8 mouse cellular contexts compared by ENCODE assay signal in genomic region chr5:135250186-135251078, GRCm38 (mm10). TPM values are rescaled to one million over a fixed set of nuclear protein-coding genes. Genes with fewer than 3 reads are reported as not detected.
DNase-seq lines count a peak whose midpoint lies in the region; ATAC-seq lines count a peak whose summit lies in the region.

No protein-coding gene starts in this region.

- peaks cover 19% of the 10 kb centered on the region for H3K4me1 ChIP-seq in kidney, embryonic 16.5 days (ENCODE audit: insufficient read depth, low read length)
- H3K4me1 ChIP-seq in embryonic facial prominence, embryonic 15.5 days: peaks cover 33% of the 10 kb centered on the region
- peaks cover 28% of the 10 kb centered on the region; the same call in 1 of the 2 replicates for H3K4me1 ChIP-seq in midbrain, embryonic 14.5 days (ENCODE audit: control insufficient read depth, insufficient read depth, low read length)

- peak overlapping the region; percentile 61 for H3K4me3 ChIP-seq in kidney, embryonic 16.5 days (ENCODE audit: low read length)
- peak overlapping the region; percentile 59 for H3K4me3 ChIP-seq in embryonic facial prominence, embryonic 15.5 days (replicated peaks)
- H3K4me3 ChIP-seq in midbrain, embryonic 14.5 days (replicated peaks; ENCODE audit: low read depth, low read length): peak overlapping the region; percentile 57

- ATAC-seq in kidney, embryonic 16.5 days (ENCODE audit: low FRiP score, low TSS enrichment): peak; percentile 56
- peak; percentile 68 for ATAC-seq in embryonic facial prominence, embryonic 15.5 days (ENCODE audit: insufficient number of reproducible peaks, low FRiP score, low TSS enrichment, low read depth)
- ATAC-seq in inflammation-experienced regulatory T-cells, adult 6 months: peak; percentile 14
- peak; percentile 25; the same call in 1 of the 2 replicates for ATAC-seq in midbrain, embryonic 14.5 days (ENCODE audit: low FRiP score, low TSS enrichment)

- DNase-seq in kidney, adult 8-10 months: no peak
- DNase-seq in Muller cell, postnatal 12 days (ENCODE audit: inconsistent ontology term): peak; percentile 16
- DNase-seq in midbrain, embryonic 14.5 days: peak; percentile 52
- DNase-seq in urinary bladder, postnatal 10 days (ENCODE audit: low spot score): no peak
- no peak for DNase-seq in ovary, postnatal 14 days (ENCODE audit: low spot score)

- 2% methylated on average over 92 of the region's 92 CpGs for WGBS in kidney, embryonic 16.5 days
- WGBS in embryonic facial prominence, embryonic 15.5 days: 2% methylated on average over 89 of the region's 92 CpGs
- WGBS in midbrain, embryonic 14.5 days: 1% methylated on average over 92 of the region's 92 CpGs

- H3K4me2 ChIP-seq in kidney, embryonic 16.5 days (replicated peaks; ENCODE audit: low read depth, low read length): peak overlapping the region; percentile 99
- H3K4me2 ChIP-seq in embryonic facial prominence, embryonic 15.5 days (replicated peaks): peak overlapping the region; percentile 95
- H3K4me2 ChIP-seq in midbrain, embryonic 14.5 days (ENCODE audit: low read length): peak overlapping the region; percentile 94

- no peak overlapping the region for H3K27ac ChIP-seq in kidney, embryonic 16.5 days (ENCODE audit: low read length)
- 0 out of 2 replicates have a peak overlapping the region, but pooled peaks have one; percentile 5 for H3K27ac ChIP-seq in embryonic facial prominence, embryonic 15.5 days (replicated peaks)
- no peak overlapping the region for H3K27ac ChIP-seq in midbrain, embryonic 14.5 days (replicated peaks; ENCODE audit: low read depth, low read length)

- peaks cover 20% of the 10 kb centered on the region for H3K27me3 ChIP-seq in kidney, embryonic 16.5 days (ENCODE audit: insufficient read depth, low read length)
- peaks cover 23% of the 10 kb centered on the region for H3K27me3 ChIP-seq in embryonic facial prominence, embryonic 15.5 days
- peaks cover 19% of the 10 kb centered on the region; the same call in 1 of the 2 replicates for H3K27me3 ChIP-seq in midbrain, embryonic 14.5 days (ENCODE audit: control insufficient read depth, insufficient read depth, low read length)

- H3K36me3 ChIP-seq in kidney, embryonic 16.5 days (ENCODE audit: insufficient read depth, low read length): peaks cover 12% of the 10 kb centered on the region
- peaks cover 18% of the 10 kb centered on the region for H3K36me3 ChIP-seq in embryonic facial prominence, embryonic 15.5 days
- H3K36me3 ChIP-seq in midbrain, embryonic 14.5 days (ENCODE audit: control insufficient read depth, insufficient read depth, low read length): peaks cover 15% of the 10 kb centered on the region

- no peaks in the 10 kb centered on the region for H3K9me3 ChIP-seq in kidney, embryonic 16.5 days (ENCODE audit: low read length)
- H3K9me3 ChIP-seq in embryonic facial prominence, embryonic 15.5 days (replicated peaks): no peaks in the 10 kb centered on the region
- H3K9me3 ChIP-seq in midbrain, embryonic 14.5 days (ENCODE audit: control insufficient read depth, low read length): no peaks in the 10 kb centered on the region

- H3K9ac ChIP-seq in kidney, embryonic 16.5 days (replicated peaks; ENCODE audit: low read length): peak overlapping the region; percentile 56
- H3K9ac ChIP-seq in embryonic facial prominence, embryonic 15.5 days: peak overlapping the region; percentile 27
- H3K9ac ChIP-seq in midbrain, embryonic 14.5 days (replicated peaks; ENCODE audit: low read length): peak overlapping the region; percentile 58

RNA-seq across cellular contexts. Expression of gene Fzd9, which starts 0.6 kb away (rescaled TPM):
- polyA plus RNA-seq in kidney, embryonic 16.5 days (2015; fragmentation: Nextera tagmentation; extraction: Ambion mirVana): 0.72 and 0.77 TPM in 2 replicates
- polyA plus RNA-seq in embryonic facial prominence, embryonic 15.5 days (2015; fragmentation: Nextera tagmentation; extraction: Ambion mirVana): 16.0 and 16.2 TPM in 2 replicates
- polyA plus RNA-seq in inflammation-experienced regulatory T-cells, adult 6 months (2017; shearing (Covaris generic)): under 1 TPM in 1 of 3 experiments, not detected in 2; 0.15 TPM
- 8.7 and 11.9 TPM in 2 replicates for polyA plus RNA-seq in midbrain, embryonic 14.5 days (2014; fragmentation: Nextera tagmentation; extraction: Ambion mirVana)

Comparison
In these comparisons a context has a peak if more than half of its experiments do, and no peak if none do; other contexts are left out.
1. ATAC-seq: peak in every context shown above with its lines; median percentile 68 in embryonic facial prominence, embryonic 15.5 days; 56 in kidney, embryonic 16.5 days; 25 in midbrain, embryonic 14.5 days; 14 in inflammation-experienced regulatory T-cells, adult 6 months.
2. DNase-seq: peak in Muller cell, postnatal 12 days (single experiment) and midbrain, embryonic 14.5 days (single experiment); none in kidney, adult 8-10 months (0 of 2), urinary bladder, postnatal 10 days (single experiment) and ovary, postnatal 14 days (single experiment).
3. Peak in every context shown above with its lines, with median percentiles within 50 percentile points of each other: H3K4me2 ChIP-seq, H3K4me3 ChIP-seq and H3K9ac ChIP-seq.